Mouse (Mus musculus) liver, postnatal 0 days (tissue): ENCODE data around the gene Serpinb9b. TPM values are rescaled to one million over a fixed set of nuclear protein-coding genes. Genes with fewer than 3 reads are reported as not detected.
A peak's percentile ranks its signal among the peaks of the same experiment; 100 is the strongest.

Experiments
- ATAC-seq: fragments of 200-750 bp; cut with Nextera tagmentation; 2 replicates; pipeline ENCODE4 v1.8.0; 2017; ENCODE audit warnings: mild to moderate bottlenecking, moderate library complexity
- DNase-seq: peaks from one replicate; pipeline ENCODE4 v3.0.0-alpha.2; 2016
- H3K27ac ChIP-seq: fragments of 300-500 bp; sonication (generic); 2 replicates; pipeline ENCODE4 v1.5.1; 2014; ENCODE audit warnings: antibody characterized with exemption, moderate library complexity, mild to moderate bottlenecking, low read depth
- H3K27me3 ChIP-seq: fragments of 300-500 bp; sonication (generic); 2 replicates; pipeline ENCODE4 v1.6.1; 2014; ENCODE audit warnings: low read length, control low read depth, mixed read lengths; ENCODE audit not compliant: insufficient read depth
- H3K36me3 ChIP-seq: fragments of 300-500 bp; sonication (generic); replicated peaks from 2 replicates; pipeline ENCODE4 v1.6.1; 2014; ENCODE audit warnings: mild to moderate bottlenecking, control low read depth, low read length, moderate library complexity, mixed read lengths; ENCODE audit not compliant: insufficient read depth
- H3K4me1 ChIP-seq: fragments of 300-500 bp; sonication (generic); 2 replicates; pipeline ENCODE4 v1.6.1; 2014; ENCODE audit warnings: antibody characterized with exemption, mild to moderate bottlenecking, control low read depth; ENCODE audit not compliant: insufficient read depth
- H3K4me2 ChIP-seq: fragments of 300-500 bp; sonication (generic); 2 replicates; pipeline ENCODE4 v1.6.1; 2014; ENCODE audit warnings: low read depth, mild to moderate bottlenecking, low read length, moderate library complexity, mixed read lengths
- H3K4me3 ChIP-seq: fragments of 300-500 bp; sonication (generic); 2 replicates; pipeline ENCODE4 v1.5.1; 2014; ENCODE audit warnings: low read depth, low read length
- H3K9ac ChIP-seq: fragments of 300-500 bp; sonication (generic); replicated peaks from 2 replicates; pipeline ENCODE4 v1.6.1; 2014; ENCODE audit warnings: mild to moderate bottlenecking, moderate library complexity
- H3K9me3 ChIP-seq: fragments of 300-500 bp; sonication (generic); 2 replicates; pipeline ENCODE4 v1.6.1; 2016; ENCODE audit warnings: mild to moderate bottlenecking, control low read depth, low read length, mixed read lengths
- CTCF ChIP-seq: sonication (generic); IDR thresholded peaks from 2 replicates; pipeline ENCODE4 v1.5.1; 2016; ENCODE audit warnings: antibody characterized with exemption, low read depth
- EP300 ChIP-seq: IDR thresholded peaks from 2 replicates; pipeline ENCODE4 v1.6.1; 2016; ENCODE audit warnings: antibody characterized with exemption, low read depth, mild to moderate bottlenecking
- WGBS: fragments of 180-500 bp; shearing (Covaris S2); extraction: QIAGEN DNeasy Blood & Tissue Kit; methylation state at CpG from one replicate; pipeline ENCODE4 v1.1.7; 2014; ENCODE audit not compliant: insufficient replicate concordance; 5-methylcytosine and 5-hydroxymethylcytosine counted together
- polyA plus RNA-seq: library from polyadenylated mRNA; unstranded; fragments of >200 nt; fragmentation: Nextera tagmentation; extraction: Ambion mirVana; gene quantifications from 2 replicates; pipeline ENCODE4 v1.2.1, GENCODE M21; 2015

Serpinb9b gene
- polyA plus RNA-seq, 1 experiment from 2014 or later: 0.15 TPM

- H3K9ac ChIP-seq: no peak overlapping the region
- no peaks in the 10 kb centered on the region for H3K4me1 ChIP-seq
- DNase-seq (no peak), ATAC-seq (no peak)
- H3K4me3 ChIP-seq: no peak overlapping the region
- H3K4me2 ChIP-seq: no peak overlapping the region
- 36% methylated on average over 1 of the region's 1 CpGs for WGBS
- H3K9me3 ChIP-seq: no peaks in the 10 kb centered on the region
- no peak overlapping the region for H3K27ac ChIP-seq
- no peaks in the 10 kb centered on the region for H3K27me3 ChIP-seq
- TF ChIP-seq EP300 (no peak), CTCF (no peak)
- no peaks in the 10 kb centered on the region for H3K36me3 ChIP-seq
These were observed 40.3 kb downstream of the Serpinb9b start for GRCm38 (mm10) chr13:33067387-33067977.

- no peak for DNase-seq
- H3K4me3 ChIP-seq: no peak overlapping the region
- no peaks in the 10 kb centered on the region for H3K9me3 ChIP-seq
These were observed 40.9 kb downstream of the Serpinb9b start for GRCm38 (mm10) chr13:33068164-33068563.

GRCm38 (mm10) chr13:33071776-33072175 lies 44.6 kb downstream of the Serpinb9b start:
- 64% methylated on average over 5 of the region's 5 CpGs for WGBS
- no peak for TF ChIP-seq CTCF
- TF ChIP-seq EP300: no peak
- Histone ChIP-seq H3K9ac (no peak overlapping the region), H3K27me3 (no peaks in the 10 kb centered on the region), H3K4me3 (no peak overlapping the region), H3K4me2 (no peak overlapping the region), H3K27ac (no peak overlapping the region), H3K36me3 (no peaks in the 10 kb centered on the region), H3K9me3 (no peaks in the 10 kb centered on the region), H3K4me1 (no peaks in the 10 kb centered on the region)
- DNase-seq (no peak), ATAC-seq (no peak)

More at GRCm38 (mm10) chr13:33068164-33068563, 40.9 kb downstream of the Serpinb9b start:
- H3K27me3 ChIP-seq: no peaks in the 10 kb centered on the region
- WGBS: 57% methylated on average over 3 of the region's 3 CpGs
- TF ChIP-seq CTCF: no peak
- no peak for TF ChIP-seq EP300
- H3K27ac ChIP-seq: no peak overlapping the region
- no peaks in the 10 kb centered on the region for H3K4me1 ChIP-seq
- no peak overlapping the region for H3K9ac ChIP-seq
- no peak overlapping the region for H3K4me2 ChIP-seq
- no peak for ATAC-seq
- H3K36me3 ChIP-seq: no peaks in the 10 kb centered on the region

GRCm38 (mm10) chr13:33074029-33074428 lies 46.8 kb downstream of the Serpinb9b start:
- Histone ChIP-seq H3K4me3 (no peak overlapping the region), H3K4me1 (no peaks in the 10 kb centered on the region), H3K27me3 (no peaks in the 10 kb centered on the region), H3K4me2 (no peak overlapping the region), H3K27ac (no peak overlapping the region), H3K9me3 (no peaks in the 10 kb centered on the region), H3K36me3 (no peaks in the 10 kb centered on the region), H3K9ac (no peak overlapping the region)
- ATAC-seq: 0 out of 2 replicates have a peak, but pooled peaks have one; percentile 47
- TF ChIP-seq EP300 (no peak), CTCF (peak; percentile 74)
- peak; percentile 32 for DNase-seq

DNA sequence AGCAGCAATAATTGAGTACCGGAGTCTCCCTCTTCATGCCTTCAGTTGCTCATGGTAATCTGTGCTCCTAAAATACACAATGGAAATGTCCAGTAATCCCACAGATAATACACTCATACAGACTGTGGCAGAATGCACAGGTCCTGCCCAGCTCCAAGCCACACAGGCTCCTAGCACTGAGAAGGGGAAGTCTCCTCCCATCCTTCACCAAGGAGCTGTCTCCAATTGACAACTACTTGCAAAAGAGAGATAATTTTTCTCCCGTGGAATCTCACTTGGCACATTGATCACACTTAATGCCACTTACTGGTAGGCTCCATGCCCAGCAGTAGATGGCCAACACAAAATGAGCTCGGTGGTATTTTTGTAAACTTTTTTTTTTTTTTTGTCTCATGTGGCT lies 49.0 kb downstream of the Serpinb9b start:
- Histone ChIP-seq H3K4me1 (no peaks in the 10 kb centered on the region), H3K4me2 (no peak overlapping the region), H3K27me3 (no peaks in the 10 kb centered on the region), H3K36me3 (no peaks in the 10 kb centered on the region), H3K4me3 (no peak overlapping the region), H3K9ac (no peak overlapping the region), H3K9me3 (no peaks in the 10 kb centered on the region), H3K27ac (no peak overlapping the region)
- TF ChIP-seq EP300: no peak
- no peak for TF ChIP-seq CTCF
- DNase-seq (no peak), ATAC-seq (no peak)
- 43% methylated on average over 3 of the region's 3 CpGs for WGBS

- no peaks in the 10 kb centered on the region for H3K36me3 ChIP-seq
- H3K27ac ChIP-seq: no peak overlapping the region
- no peak overlapping the region for H3K9ac ChIP-seq
- H3K4me2 ChIP-seq: no peak overlapping the region
- H3K9me3 ChIP-seq: no peaks in the 10 kb centered on the region
- peak; percentile 33; the same call in 1 of the 2 replicates for ATAC-seq
- TF ChIP-seq CTCF (no peak), EP300 (no peak)
- 62% methylated on average over 10 of the region's 10 CpGs for WGBS
- DNase-seq: no peak
- no peak overlapping the region for H3K4me3 ChIP-seq
- no peaks in the 10 kb centered on the region for H3K27me3 ChIP-seq
- H3K4me1 ChIP-seq: no peaks in the 10 kb centered on the region
These were observed 49.9 kb downstream of the Serpinb9b start for GRCm38 (mm10) chr13:33077026-33077685.
